Mouse (Mus musculus) hindbrain, embryonic 15.5 days (tissue): ENCODE results near the gene Unk. TPM values are rescaled to one million over a fixed set of nuclear protein-coding genes. Genes with fewer than 3 reads are reported as not detected.
"Not testable (repeated sequence)": the region's sequence is repeated elsewhere in the genome, so short reads cannot be mapped to it uniquely, and the experiment has no call there.

Source experiments
- ATAC-seq: fragments of 200-750 bp; cut with Nextera tagmentation; 2 replicates; pipeline ENCODE4 v1.8.0; 2017; ENCODE audit warnings: low read depth, moderate number of reproducible peaks, moderate TSS enrichment; ENCODE audit not compliant: low FRiP score
- H3K27ac ChIP-seq: fragments of 300-500 bp; sonication (generic); replicated peaks from 2 replicates; pipeline ENCODE4 v1.5.1; 2015; ENCODE audit warnings: mild to moderate bottlenecking, inconsistent platforms
- H3K27me3 ChIP-seq: fragments of 300-500 bp; sonication (generic); 2 replicates; pipeline ENCODE4 v1.6.1; 2015; ENCODE audit warnings: control low read depth, inconsistent platforms
- H3K36me3 ChIP-seq: fragments of 300-500 bp; sonication (generic); 2 replicates; pipeline ENCODE4 v1.6.1; 2015; ENCODE audit warnings: control low read depth, inconsistent platforms
- H3K4me1 ChIP-seq: fragments of 300-500 bp; sonication (generic); replicated peaks from 2 replicates; pipeline ENCODE4 v1.6.1; 2015; ENCODE audit warnings: control low read depth, inconsistent platforms
- H3K4me2 ChIP-seq: fragments of 300-500 bp; sonication (generic); 2 replicates; pipeline ENCODE4 v1.6.1; 2015; ENCODE audit warnings: moderate library complexity, mild to moderate bottlenecking, inconsistent platforms
- H3K4me3 ChIP-seq: fragments of 300-500 bp; sonication (generic); 2 replicates; pipeline ENCODE4 v1.5.1; 2015; ENCODE audit warnings: mild to moderate bottlenecking, inconsistent platforms
- H3K9ac ChIP-seq: fragments of 300-500 bp; sonication (generic); 2 replicates; pipeline ENCODE4 v1.6.1; 2015; ENCODE audit warnings: inconsistent platforms
- H3K9me3 ChIP-seq: fragments of 300-500 bp; sonication (generic); 2 replicates; pipeline ENCODE4 v1.6.1; 2016; ENCODE audit warnings: control low read depth, inconsistent platforms
- WGBS: fragments of 180-500 bp; shearing (Covaris S2); methylation state at CpG from one replicate; pipeline ENCODE4 v1.1.7; 2015; 5-methylcytosine and 5-hydroxymethylcytosine counted together
- polyA plus RNA-seq: library from polyadenylated mRNA; unstranded; fragments of >200 nt; fragmentation: Nextera tagmentation; extraction: Ambion mirVana; gene quantifications from 2 replicates; pipeline ENCODE4 v1.2.1, GENCODE M21; 2015

Unk gene
- polyA plus RNA-seq, 1 experiment from 2014 or later: 37.0 TPM

GRCm38 (mm10) chr11:116087194-116088130 is 57.3 kb downstream of the Unk start:
- Histone ChIP-seq H3K9me3 (no peaks in the 10 kb centered on the region), H3K27ac (peak overlapping the region; percentile 71), H3K9ac (peak overlapping the region; percentile 44), H3K4me3 (peak overlapping the region; percentile 59), H3K27me3 (no peaks in the 10 kb centered on the region), H3K36me3 (peaks cover 14% of the 10 kb centered on the region), H3K4me1 (peaks cover 22% of the 10 kb centered on the region), H3K4me2 (peak overlapping the region; percentile 72)
- peak; percentile 55 for ATAC-seq
- 4% methylated on average over 31 of the region's 31 CpGs for WGBS

- H3K27ac ChIP-seq: no peak overlapping the region
- WGBS: 86% methylated on average over 8 of the region's 8 CpGs
- peak overlapping the region; percentile 72 for H3K4me2 ChIP-seq
- no peak overlapping the region for H3K4me3 ChIP-seq
- H3K4me1 ChIP-seq: peaks cover 22% of the 10 kb centered on the region
- no peak overlapping the region for H3K9ac ChIP-seq
- peaks cover 10% of the 10 kb centered on the region for H3K36me3 ChIP-seq
- H3K27me3 ChIP-seq: no peaks in the 10 kb centered on the region
- no peak for ATAC-seq
- no peaks in the 10 kb centered on the region for H3K9me3 ChIP-seq
Observed at GRCm38 (mm10) chr11:116088188-116088587, 58.1 kb downstream of the Unk start.

GRCm38 (mm10) chr11:116088741-116089394 is 58.7 kb downstream of the Unk start:
- H3K9ac ChIP-seq: no peak overlapping the region
- peaks cover 3% of the 10 kb centered on the region for H3K36me3 ChIP-seq
- 89% methylated on average over 11 of the region's 11 CpGs for WGBS
- no peaks in the 10 kb centered on the region for H3K9me3 ChIP-seq
- H3K4me2 ChIP-seq: no peak overlapping the region
- H3K27me3 ChIP-seq: no peaks in the 10 kb centered on the region
- no peak overlapping the region for H3K4me3 ChIP-seq
- no peak for ATAC-seq
- H3K4me1 ChIP-seq: peaks cover 22% of the 10 kb centered on the region
- H3K27ac ChIP-seq: no peak overlapping the region

GRCm38 (mm10) chr11:116089545-116089944 is 59.4 kb downstream of the Unk start:
- no peak overlapping the region for H3K4me3 ChIP-seq
- ATAC-seq: no peak
- no peaks in the 10 kb centered on the region for H3K36me3 ChIP-seq
- H3K4me2 ChIP-seq: no peak overlapping the region
- no peaks in the 10 kb centered on the region for H3K27me3 ChIP-seq
- WGBS: 93% methylated on average over 6 of the region's 6 CpGs
- H3K9ac ChIP-seq: no peak overlapping the region
- H3K4me1 ChIP-seq: peaks cover 22% of the 10 kb centered on the region
- H3K9me3 ChIP-seq: no peaks in the 10 kb centered on the region
- H3K27ac ChIP-seq: no peak overlapping the region

GRCm38 (mm10) chr11:116091591-116091990 is 61.5 kb downstream of the Unk start:
- Histone ChIP-seq H3K27ac (no peak overlapping the region), H3K4me3 (no peak overlapping the region), H3K36me3 (no peaks in the 10 kb centered on the region), H3K9me3 (no peaks in the 10 kb centered on the region), H3K4me2 (no peak overlapping the region), H3K9ac (no peak overlapping the region), H3K4me1 (peaks cover 6% of the 10 kb centered on the region), H3K27me3 (no peaks in the 10 kb centered on the region)
- 88% methylated on average over 6 of the region's 6 CpGs for WGBS
- ATAC-seq: no peak

GRCm38 (mm10) chr11:116092959-116093358 is 62.8 kb downstream of the Unk start:
- not testable (repeated sequence) for H3K4me3 ChIP-seq, H3K9ac ChIP-seq, H3K36me3 ChIP-seq, H3K4me2 ChIP-seq, ATAC-seq, H3K27ac ChIP-seq, H3K4me1 ChIP-seq, H3K27me3 ChIP-seq, H3K9me3 ChIP-seq
- 95% methylated on average over 6 of the region's 6 CpGs for WGBS

GRCm38 (mm10) chr11:116093771-116094565 is 63.8 kb downstream of the Unk start:
- Histone ChIP-seq H3K36me3 (no peaks in the 10 kb centered on the region), H3K4me2 (no peak overlapping the region), H3K9ac (no peak overlapping the region), H3K4me1 (no peaks in the 10 kb centered on the region), H3K4me3 (no peak overlapping the region), H3K27me3 (no peaks in the 10 kb centered on the region), H3K27ac (no peak overlapping the region), H3K9me3 (no peaks in the 10 kb centered on the region)
- WGBS: 67% methylated on average over 16 of the region's 16 CpGs
- no peak for ATAC-seq

- WGBS: 66% methylated on average over 3 of the region's 3 CpGs
- no peak overlapping the region for H3K4me2 ChIP-seq
Observed at GRCm38 (mm10) chr11:116095573-116095972, 65.5 kb downstream of the Unk start.

GRCm38 (mm10) chr11:116096213-116097108 is 66.3 kb downstream of the Unk start:
- Histone ChIP-seq H3K27me3 (no peaks in the 10 kb centered on the region), H3K27ac (no peak overlapping the region), H3K9ac (no peak overlapping the region), H3K9me3 (no peaks in the 10 kb centered on the region), H3K4me2 (no peak overlapping the region), H3K36me3 (no peaks in the 10 kb centered on the region), H3K4me3 (no peak overlapping the region), H3K4me1 (no peaks in the 10 kb centered on the region)
- no peak for ATAC-seq
- 97% methylated on average over 5 of the region's 5 CpGs for WGBS

More at GRCm38 (mm10) chr11:116095573-116095972, 65.5 kb downstream of the Unk start:
- no peaks in the 10 kb centered on the region for H3K36me3 ChIP-seq
- no peaks in the 10 kb centered on the region for H3K4me1 ChIP-seq
- no peak for ATAC-seq
- no peaks in the 10 kb centered on the region for H3K27me3 ChIP-seq
- no peaks in the 10 kb centered on the region for H3K9me3 ChIP-seq
- no peak overlapping the region for H3K4me3 ChIP-seq
- no peak overlapping the region for H3K27ac ChIP-seq
- no peak overlapping the region for H3K9ac ChIP-seq

- WGBS: 75% methylated on average over 14 of the region's 14 CpGs
Observed at GRCm38 (mm10) chr11:116098711-116099460, 68.8 kb downstream of the Unk start.

More at GRCm38 (mm10) chr11:116098711-116099460, 68.8 kb downstream of the Unk start:
- no peak overlapping the region for H3K27ac ChIP-seq
- no peak overlapping the region for H3K4me2 ChIP-seq
- no peaks in the 10 kb centered on the region for H3K27me3 ChIP-seq
- no peaks in the 10 kb centered on the region for H3K9me3 ChIP-seq
- no peak overlapping the region for H3K4me3 ChIP-seq
- no peak for ATAC-seq
- no peaks in the 10 kb centered on the region for H3K36me3 ChIP-seq
- peaks cover 17% of the 10 kb centered on the region for H3K4me1 ChIP-seq
- no peak overlapping the region for H3K9ac ChIP-seq
